Mouse (Mus musculus) layer of hippocampus, adult 9-10 months (tissue): ENCODE results near the gene Mon2.
A peak's percentile ranks its signal among the peaks of the same experiment; 100 is the strongest.
"Not testable (repeated sequence)": the region's sequence is repeated elsewhere in the genome, so short reads cannot be mapped to it uniquely, and the experiment has no call there.

ENCODE experiments used
- DNase-seq: peaks from one replicate; pipeline ENCODE4 v3.0.0; 2022; ENCODE audit warnings: low spot score

Gene Mon2

DNA sequence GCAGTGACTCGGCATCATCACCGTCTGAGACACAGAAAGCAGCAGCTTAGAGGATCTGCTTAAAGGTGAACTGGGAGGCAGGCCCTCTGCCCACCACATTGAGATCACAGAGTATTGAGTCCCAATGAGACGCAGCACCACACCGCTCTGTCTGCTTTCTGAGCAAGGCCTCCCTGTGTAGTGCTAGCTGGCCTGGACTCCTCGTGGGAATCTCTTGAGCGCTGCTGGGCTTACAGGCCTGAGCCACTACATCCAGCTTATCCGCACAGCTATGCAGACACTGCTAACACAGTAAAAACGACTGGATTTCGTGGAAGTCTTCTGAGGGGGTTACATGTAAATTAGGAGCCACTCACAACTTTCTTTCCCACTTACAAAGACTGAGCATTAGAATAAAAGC lies 84.7 kb downstream of the Mon2 start:
- no peak for DNase-seq

DNA sequence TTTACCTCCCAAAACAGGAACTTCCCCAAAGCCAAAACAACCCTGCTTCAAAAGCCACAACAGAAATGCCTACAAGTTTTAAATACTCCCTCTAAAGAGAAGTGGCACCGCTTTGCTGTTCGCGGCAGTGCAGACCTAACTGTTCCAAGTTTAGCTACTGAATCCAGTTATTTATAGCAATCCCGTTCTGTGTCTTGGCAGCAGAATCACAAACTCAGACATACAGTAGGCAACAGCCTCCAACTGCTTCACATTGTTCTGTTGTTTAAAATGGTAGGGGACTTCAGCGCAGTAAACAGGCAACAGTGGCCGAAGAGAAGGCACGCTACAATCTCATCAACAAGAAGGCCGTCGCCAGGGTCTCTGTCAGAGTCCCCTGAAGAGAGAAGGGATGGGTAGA lies 85.3 kb downstream of the Mon2 start:
- DNase-seq, result peak; percentile 68

DNA sequence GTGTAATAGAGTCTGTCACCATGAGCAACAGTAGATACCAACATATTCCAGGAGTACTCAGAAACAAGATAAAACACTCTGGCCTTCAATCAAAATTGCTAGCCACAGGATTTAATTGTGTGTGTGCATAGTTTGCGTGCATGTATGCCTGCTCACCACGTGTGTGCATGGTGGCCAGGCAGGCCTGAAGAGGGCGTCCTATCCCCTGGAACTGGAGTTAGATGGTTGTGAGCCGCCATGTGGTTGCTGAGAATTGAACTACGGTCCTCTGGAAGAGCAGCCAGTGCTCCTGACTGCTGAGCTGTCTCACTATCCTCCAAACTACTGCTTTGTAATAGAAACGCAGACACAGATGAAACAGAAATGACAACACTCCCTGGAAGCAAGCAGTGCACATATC lies 85.7 kb downstream of the Mon2 start:
- DNase-seq, result no peak

DNA sequence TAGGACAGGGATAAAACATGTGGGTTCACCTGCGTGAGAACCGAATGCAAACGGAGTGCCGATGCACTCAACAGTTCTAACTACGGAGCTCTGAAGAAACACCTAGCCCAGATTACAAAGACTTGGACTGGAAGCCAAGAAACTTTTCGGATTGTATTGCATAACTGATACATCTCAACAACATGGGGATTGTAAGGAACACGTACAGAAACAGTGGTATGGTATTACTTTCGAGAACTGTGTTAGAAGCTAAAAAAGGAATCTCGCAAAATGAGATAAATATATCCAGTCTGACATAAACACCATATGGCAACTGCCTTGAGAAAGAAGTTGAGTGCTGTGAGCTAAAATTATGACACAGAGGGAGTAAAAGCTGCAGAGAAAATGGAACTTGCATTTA lies 86.4 kb downstream of the Mon2 start:
- no peak for DNase-seq

DNA sequence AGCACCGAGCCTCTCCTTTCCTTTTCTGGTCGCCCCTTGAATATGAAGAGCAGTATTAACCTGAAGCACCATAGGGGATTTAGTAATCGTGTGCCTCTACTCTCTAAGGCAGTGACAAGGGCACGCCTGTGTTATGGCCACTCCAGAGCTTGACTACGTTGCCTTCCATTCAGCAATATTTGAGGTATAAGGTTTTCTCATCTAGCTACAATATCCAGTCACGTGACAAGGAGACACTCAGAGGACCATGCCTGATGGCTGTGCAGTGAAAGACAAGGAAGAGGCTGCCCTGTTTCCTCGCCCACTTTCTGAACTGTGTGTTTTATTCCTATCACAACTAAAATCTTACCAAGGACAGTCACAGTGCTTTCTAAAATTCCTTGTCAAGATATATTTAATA lies 87.9 kb downstream of the Mon2 start:
- no peak for DNase-seq

DNA sequence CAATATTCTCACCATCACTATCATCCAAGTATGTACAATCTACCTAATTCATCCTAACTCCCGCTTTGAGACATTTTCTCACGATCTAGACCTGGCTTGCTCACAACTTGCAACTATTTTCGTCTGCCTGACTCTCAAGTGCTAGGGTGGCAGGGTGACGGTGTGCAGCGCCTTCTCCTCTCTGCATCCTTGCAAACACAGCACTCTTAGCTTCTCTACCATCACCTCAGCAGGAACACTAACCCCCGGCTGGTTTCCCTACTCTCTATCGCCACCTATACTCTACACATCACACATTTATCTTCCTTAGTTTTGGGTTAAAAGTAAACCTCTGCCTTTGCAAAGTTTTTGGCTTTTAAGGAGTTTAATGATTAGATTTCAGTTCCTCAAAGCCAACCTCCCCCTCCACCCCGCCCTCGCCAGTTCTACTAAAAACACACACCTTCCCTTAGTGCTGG lies 88.6 kb downstream of the Mon2 start:
- no peak for DNase-seq

DNA sequence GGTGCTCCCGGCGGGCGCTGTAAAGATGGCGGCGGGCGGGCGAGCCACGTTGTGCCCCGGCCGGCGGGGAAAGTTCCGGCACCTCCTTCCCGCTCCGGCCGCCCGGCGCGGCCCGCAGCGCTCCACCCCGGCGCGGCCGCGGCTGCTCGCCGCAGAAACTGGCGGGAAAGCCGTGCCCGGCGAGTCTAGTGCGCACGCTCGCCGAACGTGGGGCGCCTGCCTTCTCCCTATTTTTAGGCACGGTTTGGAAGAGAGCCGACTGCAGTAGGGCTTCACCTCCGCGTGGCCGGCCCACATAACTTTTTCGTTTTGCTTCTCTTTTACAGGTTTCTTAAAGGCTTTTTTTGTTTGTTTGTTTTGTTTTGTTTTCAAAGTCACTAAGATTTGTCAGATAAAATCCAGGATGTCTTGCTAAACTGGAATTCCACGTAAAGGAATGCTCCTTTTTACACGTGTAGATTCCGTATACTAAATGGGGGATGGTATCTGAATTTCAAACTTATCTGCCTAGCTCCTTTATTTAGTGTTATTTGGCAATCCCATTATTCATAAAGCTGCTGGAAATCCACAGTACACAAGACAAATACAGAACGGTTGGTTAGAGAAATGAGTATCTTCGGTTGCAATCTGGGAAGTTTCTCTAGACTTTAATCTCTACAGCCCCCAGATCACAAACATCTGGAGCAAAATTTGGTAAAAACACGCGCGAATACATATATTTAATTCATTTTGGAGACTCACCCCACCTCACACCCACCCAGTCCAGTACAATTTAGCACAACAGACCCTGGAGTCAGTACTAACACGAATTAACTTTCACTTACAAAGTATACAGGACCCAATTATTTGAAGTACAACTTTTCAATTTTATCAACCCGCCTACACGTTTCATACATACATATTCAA lies 89.7 kb downstream of the Mon2 start:
- DNase-seq, result no peak

DNA sequence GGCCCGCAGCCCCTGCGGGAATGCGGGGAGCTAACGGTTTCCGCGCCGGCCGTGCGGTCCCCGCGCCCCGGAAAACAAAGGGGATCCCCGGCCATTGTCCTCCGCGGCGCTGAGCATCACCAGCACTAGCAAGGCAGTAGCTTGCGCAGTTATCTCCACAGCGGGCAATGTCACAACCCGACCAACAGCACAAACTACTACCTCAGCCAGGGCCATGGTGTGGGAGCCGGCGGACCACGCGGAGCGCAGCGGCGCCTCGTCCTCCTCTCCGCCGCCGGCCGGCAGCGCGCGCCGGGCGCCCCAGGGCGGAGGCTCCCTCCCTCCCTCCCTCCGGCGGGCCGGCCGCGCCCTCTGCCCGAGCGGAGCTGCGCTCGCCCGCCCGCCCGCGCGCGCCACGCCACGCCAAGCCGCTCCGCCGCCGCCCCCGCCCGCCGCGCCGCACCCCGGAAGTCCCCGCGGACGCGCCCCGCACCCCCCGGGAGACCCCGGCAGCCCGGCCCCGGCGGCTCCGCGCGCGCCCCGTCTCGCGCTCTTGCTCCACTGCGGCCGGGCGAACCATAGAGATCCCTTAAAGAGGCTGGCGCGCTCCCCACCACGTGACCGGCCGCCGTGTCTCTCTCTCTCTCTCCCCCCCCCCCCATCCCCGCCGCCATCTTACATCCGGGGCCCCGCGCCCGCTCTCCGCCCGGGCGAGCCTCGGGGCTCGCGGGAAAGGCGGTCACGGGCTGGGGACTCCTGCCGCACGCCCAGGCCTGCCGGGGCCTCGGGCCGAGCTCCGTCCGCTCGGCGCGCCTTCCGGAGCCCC lies 90.6 kb downstream of the Mon2 start:
- DNase-seq, result no peak

DNA sequence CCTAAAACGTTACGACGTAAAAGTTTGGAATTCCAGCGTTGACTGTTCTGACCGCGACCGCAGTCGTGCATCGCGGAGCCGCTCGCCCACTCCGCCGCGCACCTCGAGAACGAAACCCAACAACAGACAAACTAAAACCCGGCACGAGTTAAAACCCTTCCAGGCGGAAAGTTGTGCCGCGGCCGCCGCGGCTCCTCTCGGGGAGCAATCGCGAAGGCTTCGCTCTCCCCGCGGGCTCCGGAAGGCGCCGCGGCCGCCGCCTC lies 91.1 kb downstream of the Mon2 start:
- no peak for DNase-seq

DNA sequence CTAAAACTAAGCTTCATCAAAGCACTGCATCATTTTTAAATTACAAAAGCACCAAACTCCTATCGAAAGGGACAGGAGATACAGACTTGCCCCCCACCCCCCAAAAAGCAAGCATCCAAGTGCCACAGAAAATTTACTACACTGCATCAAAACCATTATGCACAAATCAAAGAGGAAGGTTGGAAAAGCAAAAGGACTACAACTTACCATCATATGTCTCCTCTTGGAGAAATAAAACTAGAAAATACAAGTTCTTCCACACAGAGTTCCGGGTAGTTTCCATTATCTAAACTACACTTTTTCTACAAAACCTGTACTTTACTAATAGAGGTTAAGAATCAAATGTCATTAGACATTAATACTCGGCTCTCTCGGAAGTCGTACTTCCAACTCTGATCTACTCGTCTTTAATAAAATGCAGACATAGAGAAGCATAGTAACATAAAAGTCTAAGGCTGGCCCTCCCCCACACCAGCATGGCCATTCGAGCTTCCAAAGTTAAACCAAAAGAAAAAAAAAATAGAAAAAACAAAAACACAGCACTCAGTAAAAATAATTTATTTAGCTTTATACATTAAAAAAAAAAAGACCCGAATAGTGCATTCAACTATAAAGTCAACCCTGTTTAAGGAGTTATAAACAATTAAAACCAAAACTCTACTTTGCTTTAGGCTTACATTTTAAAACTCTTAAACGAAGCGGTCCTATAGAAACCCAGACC lies 91.6 kb downstream of the Mon2 start:
- DNase-seq, result no peak

DNA sequence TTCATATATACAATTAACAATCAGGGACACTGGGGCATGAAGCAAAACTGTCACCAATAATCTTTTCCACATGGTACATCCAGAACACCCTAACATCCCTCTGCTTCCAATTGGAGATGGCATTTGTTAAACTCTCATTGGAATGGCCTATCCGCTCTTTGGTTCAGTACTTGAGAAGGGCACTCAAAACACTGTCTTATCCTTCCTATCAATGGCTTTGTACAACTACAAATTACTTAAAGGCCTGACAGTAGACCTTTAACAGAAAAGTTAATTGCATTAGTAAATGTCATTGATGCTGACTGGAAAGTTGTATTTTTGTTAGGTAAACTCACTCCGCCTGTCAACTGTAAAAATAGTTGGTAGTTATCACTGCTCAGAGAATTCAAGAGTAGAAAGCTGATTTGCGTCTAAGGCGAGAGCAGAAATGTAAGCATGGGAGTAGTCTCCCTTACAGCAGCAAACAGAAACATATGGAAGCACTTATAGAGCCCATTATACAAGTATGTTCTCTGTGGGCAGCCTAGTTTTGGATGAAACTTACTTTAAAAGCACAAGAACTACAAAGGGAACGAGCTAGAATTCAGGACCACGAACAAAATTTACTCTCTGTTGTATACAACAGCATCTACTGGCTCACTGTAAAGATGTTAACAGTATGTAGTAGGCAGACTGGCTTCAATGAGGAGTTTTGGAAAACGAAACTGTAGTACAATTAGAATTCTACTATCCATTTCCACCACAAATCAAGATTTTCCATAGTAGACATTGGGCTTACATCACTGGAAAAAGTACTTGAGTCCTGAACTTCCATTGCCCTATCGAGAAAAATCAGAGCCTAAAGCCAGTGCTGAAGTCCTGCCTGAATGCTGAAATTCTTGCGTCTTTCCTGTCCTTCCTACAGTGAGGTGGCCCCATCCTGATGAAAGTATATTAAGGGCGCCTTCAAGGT lies 92.5 kb downstream of the Mon2 start:
- DNase-seq, result no peak

DNA sequence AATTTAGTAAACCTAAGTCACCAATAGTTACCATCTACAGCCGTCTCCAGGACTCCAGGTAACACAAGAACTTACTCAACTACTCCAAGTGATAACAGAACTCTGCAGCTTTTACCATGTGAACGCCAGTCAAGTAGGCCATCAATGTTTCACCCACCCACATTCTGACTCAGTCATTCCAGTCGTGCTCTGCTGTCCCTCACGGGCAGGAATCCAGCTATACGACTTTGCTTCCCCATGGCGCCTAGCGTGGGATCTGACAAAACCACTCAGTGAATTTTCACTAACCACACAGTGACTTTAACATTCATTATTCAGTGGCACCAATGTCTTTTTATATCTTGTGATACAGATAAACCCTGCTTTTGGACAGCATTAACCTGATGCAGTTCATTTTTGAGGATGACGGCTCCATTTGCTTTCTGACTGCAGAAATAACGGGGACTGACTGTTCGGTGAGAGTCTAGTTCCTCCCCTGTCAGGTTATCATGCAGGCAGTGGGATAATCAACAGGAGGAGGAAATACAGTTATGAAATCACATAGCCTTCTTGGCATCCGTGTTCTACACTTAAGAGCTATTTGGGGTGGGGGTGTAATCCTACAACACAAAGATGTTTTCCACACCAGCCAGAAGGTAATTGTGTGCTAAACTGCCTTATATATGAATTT lies 93.3 kb downstream of the Mon2 start:
- DNase-seq, result no peak

DNA sequence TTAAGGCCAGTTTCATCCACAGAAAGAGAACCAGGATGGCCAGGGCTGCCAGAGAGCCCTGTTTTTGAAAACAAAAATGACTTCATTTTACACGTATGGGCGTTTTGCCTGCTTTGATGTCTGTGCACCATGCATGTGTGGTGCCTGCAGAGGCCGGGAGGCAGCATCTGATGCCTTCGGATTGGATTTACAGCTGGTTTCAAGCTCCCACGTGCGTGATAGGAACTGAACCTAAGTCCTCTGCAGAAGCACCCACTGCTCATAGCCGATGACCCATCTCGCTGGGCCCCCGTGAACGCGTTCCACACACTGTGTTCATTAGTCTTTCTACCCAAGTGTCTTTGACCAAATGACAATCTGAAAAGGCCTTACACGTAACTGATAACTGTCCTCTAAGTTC lies 96.2 kb downstream of the Mon2 start:
- DNase-seq, result no peak

DNA sequence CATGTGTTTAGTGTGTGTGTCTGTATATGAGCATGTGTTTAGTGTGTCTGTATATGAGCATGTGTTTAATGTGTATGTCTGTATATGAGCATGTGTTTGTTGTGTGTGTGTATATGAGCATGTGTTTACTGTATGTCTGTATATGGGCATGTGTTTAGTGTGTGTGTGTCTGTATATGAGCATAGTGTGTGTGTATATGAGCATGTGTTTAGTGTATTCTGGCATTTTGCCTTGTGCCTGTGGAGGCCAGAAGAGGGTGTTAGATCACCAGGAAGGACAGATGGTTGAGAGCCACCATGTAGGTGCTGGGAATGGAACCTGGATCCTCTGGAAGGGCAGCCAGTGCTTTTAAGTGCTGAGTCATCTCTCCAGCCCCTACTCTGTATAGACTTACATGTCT lies 96.9 kb downstream of the Mon2 start:
- DNase-seq, result no peak

DNA sequence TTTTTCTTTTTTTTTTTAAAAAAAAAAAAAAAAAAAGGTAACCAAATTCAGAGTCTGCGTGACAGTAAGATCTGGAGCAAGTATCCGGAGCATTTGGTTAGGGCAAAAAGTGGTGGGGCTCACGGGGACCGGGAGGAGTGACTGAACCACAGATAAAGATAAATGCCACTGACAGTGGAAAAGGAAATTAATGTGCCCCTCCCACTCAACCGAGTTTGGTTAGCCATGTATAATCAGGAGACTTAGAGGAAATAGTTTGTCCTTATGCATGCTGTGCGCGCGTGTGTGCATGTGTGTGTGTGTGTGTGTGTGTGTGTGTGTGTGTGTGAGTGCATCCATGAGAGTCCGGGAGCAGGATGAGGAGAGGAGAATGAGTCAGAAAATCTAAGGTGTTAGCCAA lies 100.3 kb downstream of the Mon2 start:
- no peak for DNase-seq

DNA sequence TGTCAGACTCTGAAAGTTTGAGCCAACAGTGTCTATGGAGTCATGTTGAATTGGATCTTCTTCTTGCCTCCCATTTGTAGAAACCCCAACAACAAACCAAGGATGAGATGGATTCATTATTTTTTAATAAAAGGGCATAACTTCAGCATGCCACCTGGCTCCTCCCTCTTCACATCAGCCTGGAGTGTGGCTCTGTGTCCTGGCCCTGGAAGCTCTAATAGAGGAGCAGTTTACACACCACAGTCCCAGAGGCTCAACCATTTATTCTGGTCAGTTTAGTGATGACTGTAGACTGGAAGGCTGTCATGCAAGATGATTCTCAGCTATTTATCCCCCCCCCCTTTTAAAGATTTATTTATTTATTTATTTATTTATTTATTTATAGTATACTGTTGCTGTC lies 103.1 kb downstream of the Mon2 start:
- no peak for DNase-seq

DNA sequence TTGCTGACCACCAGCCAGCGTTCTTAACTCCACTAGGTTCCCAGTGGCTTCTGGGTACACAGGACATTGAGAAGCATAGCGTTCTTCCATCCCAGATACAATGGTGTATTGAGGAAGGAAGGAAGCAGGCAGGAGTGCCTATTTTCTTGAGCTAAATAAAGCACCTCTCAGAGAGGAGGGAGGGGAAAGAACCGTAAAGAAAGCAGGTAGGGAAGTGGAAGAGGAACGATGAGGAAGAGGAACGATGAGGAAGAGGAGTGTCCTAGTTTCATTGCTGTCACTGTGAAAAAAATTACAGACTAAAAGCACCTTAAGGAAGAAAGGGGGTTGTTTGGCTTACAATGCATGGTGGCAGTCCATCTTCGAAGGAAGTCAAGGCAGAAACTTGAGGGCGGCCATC lies 106.1 kb downstream of the Mon2 start:
- no peak for DNase-seq

DNA sequence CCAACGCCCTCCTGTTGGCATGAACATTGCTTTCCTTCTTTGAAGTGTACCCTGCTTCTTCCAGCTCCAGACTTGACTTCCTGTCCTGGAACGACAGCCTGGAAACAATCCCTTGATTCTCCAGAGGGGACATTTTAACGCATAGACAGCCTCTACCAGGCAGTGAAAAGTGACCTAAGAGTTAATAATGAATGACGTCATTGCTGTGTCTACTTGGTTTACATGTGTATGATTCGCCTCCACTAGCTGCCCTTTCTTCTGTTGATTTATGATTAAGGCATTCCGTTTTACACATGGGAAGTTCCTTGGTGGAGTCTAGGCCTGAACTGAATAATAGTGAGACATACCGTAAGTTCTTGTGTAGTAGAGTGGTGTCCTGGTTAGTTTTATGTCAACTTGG lies 109.9 kb downstream of the Mon2 start:
- DNase-seq, result no peak

DNA sequence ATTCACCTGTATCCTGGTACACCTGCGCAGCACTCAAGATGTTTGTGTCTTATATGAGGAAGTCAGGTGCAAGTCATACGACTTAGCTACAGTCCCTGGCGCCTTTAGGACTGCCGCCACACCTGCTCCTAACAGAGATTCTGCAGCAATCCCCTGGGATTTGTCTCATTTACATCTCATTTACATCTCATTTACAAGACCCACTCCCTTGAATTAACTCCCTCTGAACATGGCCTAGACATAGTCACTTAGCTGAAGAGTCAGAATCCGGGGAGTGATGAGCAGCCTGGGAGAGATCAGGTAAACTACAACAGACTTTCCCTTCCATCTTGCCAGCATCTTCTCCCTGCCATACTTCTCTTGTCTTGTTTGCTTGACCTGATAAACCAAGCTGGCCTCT lies 110.7 kb downstream of the Mon2 start:
- not testable (repeated sequence) for DNase-seq

DNA sequence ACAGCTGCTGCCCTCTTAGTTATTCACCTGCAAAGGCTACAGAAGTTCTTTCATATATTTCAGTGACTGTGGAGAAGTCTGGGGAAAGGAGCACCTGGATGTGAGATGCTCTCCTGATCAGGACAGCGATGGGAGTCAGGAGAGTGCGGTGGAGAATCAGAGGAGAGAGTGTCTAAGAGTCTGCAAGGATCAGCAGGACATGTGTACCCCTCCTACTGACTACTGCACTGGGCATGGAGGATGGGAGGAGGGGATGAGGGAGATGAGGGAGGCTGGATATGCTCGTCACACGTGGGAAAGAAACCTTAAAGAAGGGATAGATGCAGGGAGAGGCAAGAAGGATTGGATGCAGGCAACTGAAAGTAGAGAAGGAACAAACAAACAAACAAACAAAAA lies 112.1 kb downstream of the Mon2 start:
- no peak for DNase-seq
